Comparison of ENCODE assay signal across 8 mouse cellular contexts in genomic region chr3:54360897-54361296, GRCm38 (mm10). TPM values are rescaled to one million over a fixed set of nuclear protein-coding genes. Genes with fewer than 3 reads are reported as not detected.
A peak's percentile ranks its signal among the peaks of the same experiment; 100 is the strongest.
DNase-seq lines count a peak whose midpoint lies in the region; ATAC-seq and TF ChIP-seq lines count a peak whose summit lies in the region.

Gene Postn (plus strand): TSS chr3:54361109.

- H3K27ac ChIP-seq in forebrain, embryonic 12.5 days, result no peak within 1 kb of the TSS
- no peak within 1 kb of the TSS for H3K27ac ChIP-seq in forebrain, embryonic 13.5 days
- peak within 1 kb of the TSS; percentile 39; the same call in 1 of the 2 replicates for H3K27ac ChIP-seq in heart, embryonic 10.5 days
- peak within 1 kb of the TSS; percentile 33; the same call in 1 of the 2 replicates for H3K27ac ChIP-seq in limb, embryonic 13.5 days

- no peak for TF ChIP-seq CTCF in Patski (IDR thresholded peaks at IDR 0.05)

- no peak within 1 kb of the TSS for H3K9ac ChIP-seq in forebrain, embryonic 12.5 days
- H3K9ac ChIP-seq in forebrain, embryonic 13.5 days, result no peak within 1 kb of the TSS
- peak within 1 kb of the TSS; percentile 40 for H3K9ac ChIP-seq in limb, embryonic 13.5 days

- ATAC-seq in forebrain, embryonic 12.5 days (ENCODE audit: low FRiP score), result no peak
- ATAC-seq in forebrain, embryonic 13.5 days, result no peak
- ATAC-seq in Patski, result no peak
- peak; percentile 72; the same call in 1 of the 2 replicates for ATAC-seq in limb, embryonic 13.5 days (ENCODE audit: low FRiP score, low read depth)
- ATAC-seq in erythroblast, adult 5-6 weeks (replicated peaks; ENCODE audit: low FRiP score, poor library complexity, severe bottlenecking), result no peak

- H3K9me3 ChIP-seq in forebrain, embryonic 12.5 days, result no peaks in the 10 kb centered on the region
- no peaks in the 10 kb centered on the region for H3K9me3 ChIP-seq in forebrain, embryonic 13.5 days (replicated peaks)
- no peaks in the 10 kb centered on the region for H3K9me3 ChIP-seq in heart, embryonic 10.5 days
- no peaks in the 10 kb centered on the region for H3K9me3 ChIP-seq in limb, embryonic 13.5 days

- CTCF ChIA-PET in Patski (lab: Charles Lee), result interaction anchor here (0.8 to 2.1 kb wide), 10 partner anchors 20 to 326 kb away, joined by 3 to 9 read pairs (median 3); no protein-coding TSS in a partner anchor

- H3K36me3 ChIP-seq in forebrain, embryonic 12.5 days (replicated peaks), result no peaks in the 10 kb centered on the region
- H3K36me3 ChIP-seq in forebrain, embryonic 13.5 days (ENCODE audit: poor library complexity, severe bottlenecking), result no peaks in the 10 kb centered on the region
- no peaks in the 10 kb centered on the region for H3K36me3 ChIP-seq in heart, embryonic 10.5 days
- H3K36me3 ChIP-seq in limb, embryonic 13.5 days, result no peaks in the 10 kb centered on the region

- DNase-seq in Patski (ENCODE audit: low read depth, low spot score), result no peak
- DNase-seq in heart, embryonic 10.5 days (ENCODE audit: low spot score), result no peak
- peak; percentile 27 for DNase-seq in ovary, postnatal 14 days (ENCODE audit: low spot score)
- no peak for DNase-seq in frontal cortex, adult 2 months (ENCODE audit: extremely low spot score in 1 of 2, low spot score in 1 of 2)

- no peak within 1 kb of the TSS for H3K4me2 ChIP-seq in forebrain, embryonic 12.5 days
- H3K4me2 ChIP-seq in forebrain, embryonic 13.5 days, result no peak within 1 kb of the TSS
- H3K4me2 ChIP-seq in limb, embryonic 13.5 days (replicated peaks), result peak within 1 kb of the TSS; percentile 49

- 60% methylated on average over 6 of the region's 6 CpGs for WGBS in forebrain, embryonic 12.5 days
- WGBS in forebrain, embryonic 13.5 days, result 71% methylated on average over 6 of the region's 6 CpGs
- 39% methylated on average over 6 of the region's 6 CpGs for WGBS in heart, embryonic 10.5 days
- 26% methylated on average over 6 of the region's 6 CpGs for WGBS in limb, embryonic 13.5 days

- H3K4me1 ChIP-seq in forebrain, embryonic 12.5 days, result peaks cover 5% of the 10 kb centered on the region; the same call in 1 of the 2 replicates
- H3K4me1 ChIP-seq in forebrain, embryonic 13.5 days, result 0 out of 2 replicates have a peak, but pooled peaks cover 3% of the 10 kb centered on the region
- no peaks in the 10 kb centered on the region for H3K4me1 ChIP-seq in heart, embryonic 10.5 days
- H3K4me1 ChIP-seq in limb, embryonic 13.5 days, result peaks cover 23% of the 10 kb centered on the region

- H3K27me3 ChIP-seq in forebrain, embryonic 12.5 days, result no peaks in the 10 kb centered on the region
- no peaks in the 10 kb centered on the region for H3K27me3 ChIP-seq in forebrain, embryonic 13.5 days
- no peaks in the 10 kb centered on the region for H3K27me3 ChIP-seq in Patski
- no peaks in the 10 kb centered on the region for H3K27me3 ChIP-seq in heart, embryonic 10.5 days (ENCODE audit: insufficient read depth, poor library complexity, severe bottlenecking)
- peaks cover 4% of the 10 kb centered on the region; the same call in 1 of the 2 replicates for H3K27me3 ChIP-seq in limb, embryonic 13.5 days

- POLR2A ChIA-PET in Patski (lab: Charles Lee), result interaction anchor here (1.1 kb wide), 1 partner anchor 304 kb away, joined by 3 read pairs; no protein-coding TSS in a partner anchor

- no peak within 1 kb of the TSS for H3K4me3 ChIP-seq in forebrain, embryonic 12.5 days (replicated peaks)
- no peak within 1 kb of the TSS for H3K4me3 ChIP-seq in forebrain, embryonic 13.5 days
- peak within 1 kb of the TSS; percentile 18; the same call in 1 of the 2 replicates for H3K4me3 ChIP-seq in heart, embryonic 10.5 days
- H3K4me3 ChIP-seq in limb, embryonic 13.5 days, result peak within 1 kb of the TSS; percentile 35

- in situ Hi-C loops in Patski (cut with MboI; ENCODE audit: low pct_unique_long_range_greater_than_20kb), result loop anchor here (5.0 to 25.0 kb wide), 2 partner anchors 61 to 176 kb away; no protein-coding TSS in a partner anchor

RNA-seq across cellular contexts. Expression of gene Postn, which starts in this region (rescaled TPM):
- polyA plus RNA-seq in forebrain, embryonic 12.5 days (2016; fragmentation: Nextera tagmentation; extraction: Ambion mirVana), result 15.0 and 15.1 TPM in 2 replicates
- 6.8 and 8.6 TPM in 2 replicates for polyA plus RNA-seq in forebrain, embryonic 13.5 days (2015; fragmentation: Nextera tagmentation; extraction: Ambion mirVana)
- 26.6 TPM for polyA plus RNA-seq in Patski (2021)
- 64.2 and 102 TPM in 2 replicates for polyA plus RNA-seq in heart, embryonic 10.5 days (2016; fragmentation: Nextera tagmentation; extraction: Ambion mirVana)
- 202 and 208 TPM in 2 replicates for polyA plus RNA-seq in limb, embryonic 13.5 days (2015; fragmentation: Nextera tagmentation; extraction: Ambion mirVana)
- not detected in 2 replicates for total RNA-seq in erythroblast, adult 5-6 weeks (2015; ENCODE audit: low replicate concordance)
- not detected in 2 replicates for total RNA-seq in erythroblast, adult 5-6 weeks (2017; ENCODE audit: low replicate concordance)
- 7.0 and 8.5 TPM in 2 replicates for polyA plus RNA-seq in frontal cortex, adult 2 months (2012; rRNA removed)

Comparison
In these comparisons a context has a peak if more than half of its experiments do, and no peak if none do; other contexts are left out.
1. H3K27ac ChIP-seq: peak in heart, embryonic 10.5 days (single experiment) and limb, embryonic 13.5 days (single experiment); none in forebrain, embryonic 12.5 days (single experiment) and forebrain, embryonic 13.5 days (single experiment).
2. H3K4me3 ChIP-seq: peak in heart, embryonic 10.5 days (single experiment) and limb, embryonic 13.5 days (single experiment); none in forebrain, embryonic 12.5 days (single experiment) and forebrain, embryonic 13.5 days (single experiment).